Mouse (Mus musculus): Measurements from ENCODE around the gene Cct8. TPM values are rescaled to one million over a fixed set of nuclear protein-coding genes. Genes with fewer than 3 reads are reported as not detected.

Cct8 gene
- total RNA-seq, 2 experiments from 2014 or later: 202 to 213 TPM

DNA sequence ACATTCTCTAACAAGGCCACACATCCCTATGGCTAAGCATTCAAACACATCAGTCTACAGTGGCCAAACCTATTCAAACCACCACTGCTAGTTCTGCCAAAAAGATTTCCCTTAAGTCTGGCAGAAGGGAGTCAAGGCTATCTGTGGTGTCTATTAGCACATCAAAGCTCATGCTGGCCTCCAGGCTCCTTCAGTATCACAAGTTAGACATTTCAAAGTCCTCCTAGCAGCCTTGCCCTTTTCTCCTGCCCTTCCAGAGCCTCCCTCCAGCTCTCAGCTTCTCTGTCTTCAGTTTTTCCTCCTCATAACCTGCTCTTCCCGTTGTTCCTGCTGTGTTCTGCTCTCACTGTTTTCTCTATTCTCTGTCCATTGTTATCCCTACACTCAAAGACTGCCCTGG, 51.6 kb downstream of the Cct8 start:
- DNase-seq: no peak

DNA sequence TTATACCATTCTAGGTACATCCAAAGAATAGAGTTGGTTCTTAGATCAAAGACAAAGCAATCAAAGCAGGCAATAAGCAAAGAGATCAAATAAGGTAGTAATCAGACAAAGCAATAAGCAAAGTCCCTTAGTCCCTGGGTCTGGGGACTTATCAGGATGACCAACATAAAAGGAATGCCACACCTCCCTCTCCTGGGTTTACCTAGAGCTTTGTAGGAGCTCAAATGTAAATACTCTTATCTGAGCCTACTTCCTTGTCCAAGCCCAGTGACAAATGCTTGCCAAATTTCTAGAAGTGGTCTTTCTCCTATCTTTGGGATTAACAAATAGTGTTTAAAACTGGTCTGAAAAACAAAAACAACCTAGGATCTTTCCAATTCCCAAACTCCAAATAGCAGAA, 52.4 kb downstream of the Cct8 start:
- DNase-seq: no peak

DNA sequence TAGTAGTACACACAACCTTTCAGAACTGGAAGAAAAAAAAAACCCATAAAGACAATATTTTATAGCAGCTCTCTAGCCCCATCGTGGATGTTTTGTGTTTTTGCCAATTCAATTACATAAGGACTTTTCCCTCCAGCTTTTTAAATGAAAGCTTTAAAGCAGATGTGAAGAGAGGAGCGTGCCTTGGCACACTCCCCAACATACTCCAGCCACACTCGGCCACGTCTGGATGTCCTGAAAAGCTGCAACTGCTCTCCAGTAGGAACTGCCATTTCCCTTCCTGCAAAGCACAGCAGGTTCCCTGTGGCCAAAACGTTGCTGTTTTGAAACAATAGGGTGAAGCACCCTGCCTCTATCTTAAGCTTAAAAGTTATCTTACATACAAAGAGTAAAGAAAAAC, 53.4 kb downstream of the Cct8 start:
- peak; percentile 26 for DNase-seq

DNA sequence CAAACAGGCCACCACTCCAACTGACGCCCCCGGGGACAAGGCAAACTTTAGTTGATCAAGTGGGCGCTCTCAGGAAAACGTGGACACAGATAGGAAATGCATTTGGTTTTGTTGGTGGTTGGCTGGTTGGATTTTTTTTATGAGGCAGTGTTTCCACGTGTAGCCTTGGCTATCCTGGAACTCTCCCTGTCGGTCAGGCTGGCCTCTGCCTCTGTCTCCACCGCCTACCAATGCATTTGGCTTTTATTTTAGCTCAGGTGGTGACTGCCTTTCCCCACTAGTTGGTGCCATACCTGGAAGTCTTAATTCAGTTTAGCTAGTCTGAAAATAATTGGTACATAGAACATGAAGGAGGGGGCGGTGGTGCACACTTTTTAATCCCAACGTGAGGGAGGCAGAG, 54.6 kb downstream of the Cct8 start:
- DNase-seq: no peak

DNA sequence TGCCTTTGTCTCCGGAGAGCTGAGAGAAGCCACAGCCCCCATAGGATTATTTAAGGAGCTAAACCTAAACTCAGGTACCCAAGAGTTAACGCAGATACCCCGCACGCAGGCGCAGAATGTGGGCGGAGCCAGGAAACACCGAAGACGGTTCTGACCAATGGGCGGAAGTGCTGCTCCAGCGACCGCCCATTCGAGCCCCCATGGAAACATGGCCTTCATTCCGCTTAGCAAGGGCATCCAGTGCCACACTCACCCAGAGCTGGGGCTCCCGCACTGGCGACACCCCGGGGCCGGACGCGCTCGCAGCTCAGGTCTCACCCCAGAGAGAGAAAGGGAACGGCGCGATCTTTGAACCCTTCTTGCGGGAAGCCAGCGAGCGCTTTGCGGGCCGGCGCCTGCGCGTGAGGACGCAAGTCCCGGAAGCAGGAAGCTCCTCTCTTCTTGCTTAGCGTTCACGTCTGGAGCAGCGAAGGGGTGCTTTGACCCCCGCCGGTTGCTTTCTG, 55.4 kb downstream of the Cct8 start, which contains the start of gene Rwdd2b:
Gene Rwdd2b, minus strand, starts transcription at position 390 of the 503 bp plus-strand sequence.
- DNase-seq: peak; percentile 95

DNA sequence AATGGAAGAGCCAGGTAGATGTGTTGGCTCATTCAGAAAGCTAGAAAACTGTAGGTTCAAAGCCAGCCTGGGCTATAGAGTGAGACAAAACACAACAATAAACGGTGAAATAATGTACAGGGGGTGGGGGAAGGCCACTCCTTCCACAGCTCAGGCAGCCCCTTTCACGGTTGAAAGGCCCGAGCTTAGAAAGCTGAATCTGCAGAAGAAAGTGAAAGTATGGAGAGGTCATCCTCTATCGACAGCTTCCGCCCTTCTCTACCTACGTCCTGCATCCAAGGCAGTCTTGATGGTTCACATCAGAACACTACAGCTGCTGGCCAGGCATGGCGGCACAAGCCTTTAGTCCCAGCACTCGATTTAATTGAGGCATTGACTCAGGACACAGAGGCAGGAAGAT, 57.0 kb downstream of the Cct8 start:
- DNase-seq: no peak

DNA sequence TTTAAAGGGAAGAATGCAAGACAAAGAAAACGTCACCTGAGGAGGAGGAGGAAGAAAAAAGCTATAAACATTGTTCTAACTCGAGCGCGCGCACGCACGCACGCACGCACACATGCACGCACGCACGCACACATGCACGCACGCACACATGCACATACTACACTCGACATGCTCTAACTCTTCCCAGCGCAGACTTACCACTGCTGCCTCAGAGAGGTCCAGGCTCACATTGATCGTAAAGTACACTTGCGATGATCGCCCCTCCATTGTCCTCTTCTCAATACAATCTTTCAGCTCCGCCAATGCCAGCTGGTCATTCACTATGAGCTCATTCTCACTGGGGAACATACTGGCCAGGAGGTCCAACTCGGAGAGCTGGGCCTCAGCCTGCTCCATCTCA, 58.6 kb downstream of the Cct8 start:
- no peak for DNase-seq

DNA sequence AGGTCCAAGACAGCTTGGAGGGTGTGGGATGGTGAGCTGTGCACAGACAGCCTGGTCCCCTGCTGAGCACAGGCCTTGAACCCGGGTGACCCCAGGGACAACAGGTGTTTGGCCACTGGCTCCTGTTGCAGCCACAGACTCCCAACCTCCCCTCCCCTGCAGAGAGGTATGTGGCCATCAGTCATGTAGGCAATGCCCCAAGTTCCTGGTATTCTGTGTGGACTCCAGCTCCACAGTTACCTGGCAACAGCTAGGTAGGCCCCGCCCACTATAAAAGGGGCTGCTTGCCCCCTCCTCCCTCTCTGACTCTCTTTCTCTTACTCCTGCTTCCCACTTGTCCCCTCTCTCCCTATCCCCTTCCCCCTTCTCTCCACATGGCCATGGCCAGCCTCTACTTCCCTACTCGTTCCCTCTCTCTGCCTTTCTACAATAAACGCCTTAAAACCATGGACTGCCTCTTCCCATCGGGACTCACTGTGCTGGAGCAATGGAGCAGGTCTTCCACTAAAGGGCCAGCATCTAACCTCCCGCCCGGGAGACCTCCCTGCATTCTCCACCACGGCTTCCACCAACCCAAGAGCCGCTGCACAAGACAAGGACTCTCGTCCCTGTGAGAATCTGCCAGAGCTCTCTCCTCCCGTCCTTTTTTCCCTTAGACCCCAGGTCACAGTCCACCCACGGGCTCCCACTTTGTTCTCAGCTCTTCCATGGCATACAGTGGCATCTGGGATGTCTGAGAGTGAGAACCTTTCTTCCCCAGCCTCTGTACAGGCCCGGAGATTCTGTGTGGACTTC, 60.1 kb downstream of the Cct8 start:
- no peak for DNase-seq

DNA sequence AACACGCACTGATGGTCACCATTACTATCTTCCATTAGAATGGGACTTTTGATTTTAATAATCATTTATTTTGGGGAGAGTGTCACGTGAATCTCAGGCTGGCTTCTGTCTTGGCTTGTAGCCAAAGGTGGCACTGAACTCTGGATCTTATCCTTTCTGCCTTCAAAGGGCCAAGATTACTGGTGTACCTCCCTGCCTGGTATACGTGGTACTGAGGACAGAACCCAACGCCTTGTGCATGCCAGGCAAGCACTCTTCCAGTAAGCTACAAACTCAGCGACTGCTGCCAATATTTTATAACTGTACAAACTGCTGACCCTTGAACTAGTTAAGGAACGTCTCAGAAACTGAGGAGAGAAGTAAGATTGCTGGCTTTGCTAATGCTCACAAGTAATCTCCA, 60.7 kb downstream of the Cct8 start:
- no peak for DNase-seq

DNA sequence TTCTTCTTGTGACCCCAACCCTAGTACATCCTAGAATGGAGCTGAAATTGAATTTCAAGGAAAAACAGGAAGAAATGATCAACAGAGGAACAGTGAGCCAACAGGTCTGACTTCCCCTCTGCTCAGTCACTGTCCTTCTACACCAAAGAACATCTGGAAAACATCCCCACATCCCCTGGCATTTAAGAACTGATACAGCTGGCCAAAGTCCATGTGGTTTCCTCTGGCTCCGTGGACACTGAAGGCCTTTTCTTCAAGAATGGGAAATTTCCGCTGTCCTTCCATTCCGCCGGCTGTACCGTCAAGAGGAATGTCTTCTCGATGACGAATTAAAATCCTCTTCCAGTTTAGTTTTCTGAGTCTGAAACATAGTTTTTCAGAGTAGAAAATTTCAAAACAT, 61.4 kb downstream of the Cct8 start:
- DNase-seq: no peak

Other genes starting within 250 kb of the Cct8 start
- 10 to 100 TPM; 29.1 to 31.5 TPM for gene N6amt1, start 141.7 kb downstream of the Cct8 start, total RNA-seq (2021)
- gene Ltn1, start 63.3 kb downstream of the Cct8 start, total RNA-seq (2021): 10 to 100 TPM; 29.6 to 29.9 TPM
- 1 to 10 TPM; 6.9 to 7.6 TPM for gene Rwdd2b, start 55.3 kb downstream of the Cct8 start, total RNA-seq (2021)
- 10 to 100 TPM; 48.6 to 49.4 TPM for gene Usp16, start 41.2 kb downstream of the Cct8 start, total RNA-seq (2021)
- gene Map3k7cl, start 57.5 kb upstream of the Cct8 start, total RNA-seq (2021): 1 to 10 TPM; 9.4 to 9.5 TPM
- gene Bach1, start 203.1 kb upstream of the Cct8 start, total RNA-seq (2021): 10 to 100 TPM; 25.9 to 28.7 TPM

All from heart, postnatal 4 days (tissue).